Mouse (Mus musculus): ENCODE data around the gene Cers6.

Cers6 gene

GRCm38 (mm10) chr2:69128921-69129395, 267.7 kb downstream of the Cers6 start:
- DNase-seq: no peak

GRCm38 (mm10) chr2:69129425-69130210, 268.4 kb downstream of the Cers6 start:
- no peak for DNase-seq

GRCm38 (mm10) chr2:69132046-69132445, 270.8 kb downstream of the Cers6 start:
- DNase-seq: no peak

GRCm38 (mm10) chr2:69132488-69133040, 271.3 kb downstream of the Cers6 start:
- no peak for DNase-seq

GRCm38 (mm10) chr2:69134186-69134585, 272.9 kb downstream of the Cers6 start:
- no peak for DNase-seq

- no peak for DNase-seq
These were observed 273.7 kb downstream of the Cers6 start for GRCm38 (mm10) chr2:69134937-69135336.

GRCm38 (mm10) chr2:69135661-69136576, 274.7 kb downstream of the Cers6 start, which contains the start of gene Nostrin:
TSS of gene Nostrin (plus strand) at chr2:69135800.
- DNase-seq: no peak

- DNase-seq: no peak
These were observed 276.3 kb downstream of the Cers6 start for GRCm38 (mm10) chr2:69137406-69138084.

GRCm38 (mm10) chr2:69138759-69139158, 277.5 kb downstream of the Cers6 start:
- DNase-seq: no peak

GRCm38 (mm10) chr2:69140215-69140614, 279.0 kb downstream of the Cers6 start:
- DNase-seq: no peak

- no peak for DNase-seq
These were observed 279.6 kb downstream of the Cers6 start for GRCm38 (mm10) chr2:69140816-69141215.

GRCm38 (mm10) chr2:69148691-69149090, 287.4 kb downstream of the Cers6 start:
- DNase-seq: no peak

GRCm38 (mm10) chr2:69149154-69149553, 287.9 kb downstream of the Cers6 start:
- DNase-seq: no peak

- DNase-seq: no peak
These were observed 289.6 kb downstream of the Cers6 start for GRCm38 (mm10) chr2:69150841-69151240.

GRCm38 (mm10) chr2:69155861-69156260, 294.6 kb downstream of the Cers6 start:
- no peak for DNase-seq

- DNase-seq: no peak
These were observed 295.0 kb downstream of the Cers6 start for GRCm38 (mm10) chr2:69156283-69156682.

GRCm38 (mm10) chr2:69158907-69159306, 297.7 kb downstream of the Cers6 start:
- DNase-seq: no peak
